ENCODE assay signal across 8 mouse cellular contexts in the genomic region with DNA sequence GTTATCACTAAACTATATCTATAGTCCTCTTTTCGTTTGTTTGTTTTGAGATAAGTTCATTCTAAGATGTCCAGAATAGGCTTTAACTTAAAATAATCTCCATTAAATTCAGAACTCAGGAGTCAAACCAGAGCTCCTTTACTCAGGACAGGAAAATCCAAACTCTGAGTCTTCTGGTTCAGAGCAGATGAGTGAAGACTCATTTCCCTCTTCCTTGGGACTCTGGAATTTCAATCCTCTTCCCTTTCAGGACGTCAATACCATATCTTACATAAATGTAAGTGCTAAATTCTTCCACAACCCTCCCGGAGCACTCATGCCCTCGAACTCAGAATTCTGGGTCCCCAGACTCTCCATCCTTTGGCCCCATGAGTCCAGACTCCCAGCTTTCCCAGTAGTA. TPM values are rescaled to one million over a fixed set of nuclear protein-coding genes. Genes with fewer than 3 reads are reported as not detected.
DNase-seq lines count a peak whose midpoint lies in the region; ATAC-seq and TF ChIP-seq lines count a peak whose summit lies in the region.

No protein-coding gene starts in this region.

- peaks cover 22% of the 10 kb centered on the region for H3K4me1 ChIP-seq in heart, embryonic 11.5 days (ENCODE audit: control insufficient read depth, insufficient read depth, low read length)
- H3K4me1 ChIP-seq in CH12.LX (ENCODE audit: control insufficient read depth in 1 of 2, insufficient read depth in 2 of 2): peaks cover 0 to 31% of the 10 kb centered on the region in 2 experiments; a peak in 2 of 4 replicates
- peaks cover 37% of the 10 kb centered on the region for H3K4me1 ChIP-seq in forebrain, embryonic 15.5 days
- peaks cover 19% of the 10 kb centered on the region for H3K4me1 ChIP-seq in liver, postnatal 0 days (ENCODE audit: insufficient read depth)

- H3K79me2 ChIP-seq in CH12.LX (replicated peaks; ENCODE audit: control insufficient read depth, extremely low read depth, insufficient read depth, poor library complexity, severe bottlenecking): peaks cover 18% of the 10 kb centered on the region

- TF ChIP-seq EP300 in CH12.LX (IDR thresholded peaks at IDR 0.05; ENCODE audit: low read length): no peak
- TF ChIP-seq EP300 in liver, postnatal 0 days (IDR thresholded peaks at IDR 0.05; ENCODE audit: low read depth): no peak

- peak overlapping the region; percentile 84 for H3K4me2 ChIP-seq in heart, embryonic 11.5 days
- H3K4me2 ChIP-seq in CH12.LX (ENCODE audit: insufficient read depth, low read depth, poor library complexity, severe bottlenecking): peak overlapping the region; percentile 53
- peak overlapping the region; percentile 86 for H3K4me2 ChIP-seq in forebrain, embryonic 15.5 days (replicated peaks)
- H3K4me2 ChIP-seq in liver, postnatal 0 days (ENCODE audit: low read depth, low read length): peak overlapping the region; percentile 99

- ATAC-seq in heart, embryonic 11.5 days (replicated peaks; ENCODE audit: insufficient number of reproducible peaks, low FRiP score, low TSS enrichment): no peak
- no peak for ATAC-seq in forebrain, embryonic 15.5 days (replicated peaks)
- no peak for ATAC-seq in liver, postnatal 0 days

- H3K27me3 ChIP-seq in heart, embryonic 11.5 days (ENCODE audit: control insufficient read depth, insufficient read depth, low read length): no peaks in the 10 kb centered on the region
- no peaks in the 10 kb centered on the region for H3K27me3 ChIP-seq in CH12.LX (replicated peaks)
- H3K27me3 ChIP-seq in forebrain, embryonic 15.5 days: peaks cover 4% of the 10 kb centered on the region
- H3K27me3 ChIP-seq in liver, postnatal 0 days (ENCODE audit: insufficient read depth, low read length): no peaks in the 10 kb centered on the region

- dilution Hi-C loops in CH12.LX (cut with MboI; ENCODE audit: extremely low pct_ligation_motif_present, extremely low pct_unique_long_range_greater_than_20kb, low sequenced_read_pairs): no loop called here

- peak overlapping the region; percentile 80 for H3K9ac ChIP-seq in heart, embryonic 11.5 days (ENCODE audit: low read depth, low read length)
- peak overlapping the region; percentile 53 for H3K9ac ChIP-seq in CH12.LX (ENCODE audit: insufficient read depth, low read depth)
- peak overlapping the region; percentile 48 for H3K9ac ChIP-seq in forebrain, embryonic 15.5 days (replicated peaks)
- H3K9ac ChIP-seq in liver, postnatal 0 days (replicated peaks): peak overlapping the region; percentile 85

- peaks cover 13% of the 10 kb centered on the region for H3K36me3 ChIP-seq in heart, embryonic 11.5 days (ENCODE audit: control insufficient read depth, insufficient read depth, low read length)
- peaks cover 18 to 39% of the 10 kb centered on the region in 2 experiments for H3K36me3 ChIP-seq in CH12.LX (replicated peaks in 1 of 2; ENCODE audit: control insufficient read depth in 1 of 2, insufficient read depth in 1 of 2, low read length in 1 of 2)
- peaks cover 15% of the 10 kb centered on the region for H3K36me3 ChIP-seq in forebrain, embryonic 15.5 days
- peaks cover 20% of the 10 kb centered on the region for H3K36me3 ChIP-seq in liver, postnatal 0 days (replicated peaks; ENCODE audit: insufficient read depth, low read length)

- TF ChIP-seq POLR2A in CH12.LX (IDR thresholded peaks at IDR 0.05; ENCODE audit: low read depth, low read length): no peak

- no peaks in the 10 kb centered on the region for H3K9me3 ChIP-seq in heart, embryonic 11.5 days (replicated peaks; ENCODE audit: control insufficient read depth, low read length)
- H3K9me3 ChIP-seq in CH12.LX (replicated peaks; ENCODE audit: low read length): no peaks in the 10 kb centered on the region
- no peaks in the 10 kb centered on the region for H3K9me3 ChIP-seq in forebrain, embryonic 15.5 days
- H3K9me3 ChIP-seq in liver, postnatal 0 days (ENCODE audit: low read length): no peaks in the 10 kb centered on the region

- in situ Hi-C loops in CH12.LX (cut with MboI; ENCODE audit: low pct_ligation_motif_present, low pct_unique_long_range_greater_than_20kb, low sequenced_read_pairs): no loop called here

- peak overlapping the region; percentile 94 for H3K4me3 ChIP-seq in heart, embryonic 11.5 days (ENCODE audit: low read depth, low read length)
- H3K4me3 ChIP-seq in CH12.LX (replicated peaks in 1 of 3; ENCODE audit: low read depth in 2 of 3, low read length in 2 of 3, poor library complexity in 1 of 3): peak overlapping the region; percentile 63 to 78 (median 67)
- H3K4me3 ChIP-seq in forebrain, embryonic 15.5 days: peak overlapping the region; percentile 84
- peak overlapping the region; percentile 93 for H3K4me3 ChIP-seq in liver, postnatal 0 days (ENCODE audit: low read depth, low read length)

- no peak for DNase-seq in heart, postnatal 36 days
- no peak for DNase-seq in CH12.LX (ENCODE audit: extremely low read depth)
- no peak for DNase-seq in liver, postnatal 0 days
- no peak for DNase-seq in left cerebral cortex, adult 18-20 months (ENCODE audit: low spot score in 2 of 2)
- DNase-seq in right cerebral cortex, postnatal 36 days (ENCODE audit: low spot score in 2 of 2): no peak
- DNase-seq in right cerebral cortex, postnatal 14 days: no peak

- peak overlapping the region; percentile 99 for H3K27ac ChIP-seq in heart, embryonic 11.5 days (ENCODE audit: low read depth, low read length)
- peak overlapping the region; percentile 81; the same call in 1 of the 2 replicates for H3K27ac ChIP-seq in CH12.LX (ENCODE audit: insufficient read depth, low read depth)
- H3K27ac ChIP-seq in forebrain, embryonic 15.5 days (replicated peaks): peak overlapping the region; percentile 81
- H3K27ac ChIP-seq in liver, postnatal 0 days (ENCODE audit: low read depth): peak overlapping the region; percentile 98

- TF ChIP-seq RAD21 in CH12.LX (IDR thresholded peaks at IDR 0.05; ENCODE audit: low read depth, low read length): no peak

- no peak for TF ChIP-seq CTCF in CH12.LX (conservative IDR thresholded peaks at IDR 0.05 in 1 of 2, IDR thresholded peaks at IDR 0.05 in 1 of 2; ENCODE audit: low read depth in 2 of 2, low read length in 2 of 2)
- no peak for TF ChIP-seq CTCF in liver, postnatal 0 days (IDR thresholded peaks at IDR 0.05; ENCODE audit: low read depth)

- intact Hi-C loops in heart, postnatal 36 days (cut with DNase I): loop anchor here (5.0 kb wide), 1 partner anchor 106 kb away; a partner anchor contains a TSS

- WGBS in heart, embryonic 11.5 days (ENCODE audit: insufficient replicate concordance): under 1% methylated on average over 4 of the region's 4 CpGs
- WGBS in forebrain, embryonic 15.5 days: 4% methylated on average over 4 of the region's 4 CpGs
- WGBS in liver, postnatal 0 days (ENCODE audit: insufficient replicate concordance): 2% methylated on average over 4 of the region's 4 CpGs

TF ChIP-seq in CH12.LX, 34 proteins besides CTCF, POLR2A, EP300 and RAD21 (continues in another document):
- TF ChIP-seq USF2 (conservative IDR thresholded peaks at IDR 0.05; ENCODE audit: low read depth, low read length): no peak

RNA-seq across cellular contexts. Expression of a gene that starts 0.6 kb away (rescaled TPM):
- 37.9 and 42.5 TPM in 2 replicates for polyA plus RNA-seq in heart, embryonic 11.5 days (2014; fragmentation: Nextera tagmentation; extraction: Ambion mirVana)
- total RNA-seq in heart, postnatal 36 days (2021): 10 to 100 TPM; 48.0 to 48.1 TPM
- 15.5 and 18.2 TPM in 2 replicates for total RNA-seq in CH12.LX (2012; rRNA removed)
- total RNA-seq in CH12.LX (2014; rRNA removed): 5.4 and 6.1 TPM in 2 replicates
- 38.9 and 41.9 TPM in 2 replicates for polyA plus RNA-seq in CH12.LX (2012; ENCODE audit: insufficient read length, low read depth)
- 42.8 and 47.1 TPM in 2 replicates for polyA plus RNA-seq in forebrain, embryonic 15.5 days (2015; fragmentation: Nextera tagmentation; extraction: Ambion mirVana)
- 7.5 and 8.1 TPM in 2 replicates for polyA plus RNA-seq in liver, postnatal 0 days (2015; fragmentation: Nextera tagmentation; extraction: Ambion mirVana)
- total RNA-seq in left cerebral cortex, adult 18-20 months (2021): 100 to 1,000 TPM; 159 to 163 TPM

RNA-seq across cellular contexts. Expression of a gene that starts 1.0 kb away (rescaled TPM):
- 74.4 and 76.1 TPM in 2 replicates for polyA plus RNA-seq in heart, embryonic 11.5 days (2014; fragmentation: Nextera tagmentation; extraction: Ambion mirVana)
- total RNA-seq in heart, postnatal 36 days (2021): 10 to 100 TPM; 45.1 to 53.3 TPM
- total RNA-seq in CH12.LX (2012; rRNA removed) (5.0 and 10.6 TPM in 2 replicates), CH12.LX (2014; rRNA removed) (6.6 and 7.2 TPM in 2 replicates)
- polyA plus RNA-seq in CH12.LX (2012; ENCODE audit: insufficient read length, low read depth): 18.5 and 19.8 TPM in 2 replicates
- polyA plus RNA-seq in forebrain, embryonic 15.5 days (2015; fragmentation: Nextera tagmentation; extraction: Ambion mirVana): 10.4 and 11.5 TPM in 2 replicates
- 25.4 and 31.4 TPM in 2 replicates for polyA plus RNA-seq in liver, postnatal 0 days (2015; fragmentation: Nextera tagmentation; extraction: Ambion mirVana)
- 10 to 100 TPM; 10.0 to 14.5 TPM for total RNA-seq in left cerebral cortex, adult 18-20 months (2021)

RNA-seq across cellular contexts. Expression of a gene that starts 18.2 kb away (rescaled TPM):
- polyA plus RNA-seq in heart, embryonic 11.5 days (2014; fragmentation: Nextera tagmentation; extraction: Ambion mirVana): 41.0 and 43.2 TPM in 2 replicates
- 10 to 100 TPM; 10.2 to 11.2 TPM for total RNA-seq in heart, postnatal 36 days (2021)
- total RNA-seq in CH12.LX (2012; rRNA removed) (11.8 and 12.0 TPM in 2 replicates), CH12.LX (2014; rRNA removed) (9.2 and 9.8 TPM in 2 replicates)
- polyA plus RNA-seq in CH12.LX (2012; ENCODE audit: insufficient read length, low read depth): 10.8 and 12.6 TPM in 2 replicates
- 19.2 and 21.8 TPM in 2 replicates for polyA plus RNA-seq in forebrain, embryonic 15.5 days (2015; fragmentation: Nextera tagmentation; extraction: Ambion mirVana)
- 11.7 and 13.1 TPM in 2 replicates for polyA plus RNA-seq in liver, postnatal 0 days (2015; fragmentation: Nextera tagmentation; extraction: Ambion mirVana)
- 1 to 10 TPM; 2.8 to 3.8 TPM for total RNA-seq in left cerebral cortex, adult 18-20 months (2021)

RNA-seq across cellular contexts. Expression of a gene that starts 19.3 kb away (rescaled TPM):
- polyA plus RNA-seq in heart, embryonic 11.5 days (2014; fragmentation: Nextera tagmentation; extraction: Ambion mirVana): 57.3 and 61.4 TPM in 2 replicates
- total RNA-seq in heart, postnatal 36 days (2021): 10 to 100 TPM; 27.3 to 31.7 TPM
- total RNA-seq in CH12.LX (2012; rRNA removed) (56.5 and 65.0 TPM in 2 replicates), CH12.LX (2014; rRNA removed) (33.5 and 39.0 TPM in 2 replicates)
- 79.7 and 87.7 TPM in 2 replicates for polyA plus RNA-seq in CH12.LX (2012; ENCODE audit: insufficient read length, low read depth)
- polyA plus RNA-seq in forebrain, embryonic 15.5 days (2015; fragmentation: Nextera tagmentation; extraction: Ambion mirVana): 62.6 and 66.6 TPM in 2 replicates
- 35.9 and 38.0 TPM in 2 replicates for polyA plus RNA-seq in liver, postnatal 0 days (2015; fragmentation: Nextera tagmentation; extraction: Ambion mirVana)
- 10 to 100 TPM; 35.2 to 41.9 TPM for total RNA-seq in left cerebral cortex, adult 18-20 months (2021)

RNA-seq across cellular contexts. Expression of a gene that starts 30.4 kb away (rescaled TPM):
- 179 and 194 TPM in 2 replicates for polyA plus RNA-seq in heart, embryonic 11.5 days (2014; fragmentation: Nextera tagmentation; extraction: Ambion mirVana)
- 100 to 1,000 TPM; 104 to 107 TPM for total RNA-seq in heart, postnatal 36 days (2021)
- total RNA-seq in CH12.LX (2012; rRNA removed) (340 and 407 TPM in 2 replicates), CH12.LX (2014; rRNA removed) (220 and 231 TPM in 2 replicates)
- polyA plus RNA-seq in CH12.LX (2012; ENCODE audit: insufficient read length, low read depth): 608 and 642 TPM in 2 replicates
- 703 and 728 TPM in 2 replicates for polyA plus RNA-seq in forebrain, embryonic 15.5 days (2015; fragmentation: Nextera tagmentation; extraction: Ambion mirVana)
- 73.2 and 76.8 TPM in 2 replicates for polyA plus RNA-seq in liver, postnatal 0 days (2015; fragmentation: Nextera tagmentation; extraction: Ambion mirVana)
- total RNA-seq in left cerebral cortex, adult 18-20 months (2021): 100 to 1,000 TPM; 174 to 178 TPM
